Mouse (Mus musculus): ENCODE data around the gene Trpc4ap. TPM values are rescaled to one million over a fixed set of nuclear protein-coding genes. Genes with fewer than 3 reads are reported as not detected.
A peak's percentile ranks its signal among the peaks of the same experiment; 100 is the strongest.

The Trpc4ap gene
- polyA plus RNA-seq, 1 experiment: 81.2 TPM

DNA sequence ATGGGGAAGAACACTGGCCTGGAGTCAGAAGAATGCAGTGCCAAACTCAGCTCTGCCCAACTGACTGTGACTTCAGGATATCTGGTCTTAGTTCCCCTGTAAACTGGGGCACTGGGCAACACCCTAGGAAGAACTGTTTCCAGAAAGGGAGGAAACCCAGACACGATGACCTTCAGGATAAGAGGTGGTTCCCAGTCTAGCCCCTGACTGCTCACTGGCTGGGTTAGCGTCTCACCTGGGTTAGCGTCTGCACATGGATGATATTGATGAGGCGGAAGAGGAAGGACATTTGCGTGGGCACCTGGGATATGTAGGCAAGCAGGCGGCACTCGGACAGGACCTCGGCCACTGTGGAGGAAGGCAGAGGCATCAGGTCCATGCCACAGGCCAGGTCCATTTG, 56.2 kb downstream of the Trpc4ap start:
- TF ChIP-seq POLR2A (IDR thresholded peaks at IDR 0.05; ENCODE audit: insufficient read depth, low read length) (no peak), EP300 (IDR thresholded peaks at IDR 0.05; ENCODE audit: insufficient read depth, low read depth, low read length) (no peak), CTCF (IDR thresholded peaks at IDR 0.05; ENCODE audit: low read depth, low read length) (no peak)
- Histone ChIP-seq H3K27me3 (ENCODE audit: control insufficient read depth, insufficient read depth, low read length, poor library complexity, severe bottlenecking) (no peaks in the 10 kb centered on the region), H3K27ac (ENCODE audit: insufficient read depth, low read length) (no peak overlapping the region), H3K36me3 (ENCODE audit: control insufficient read depth, insufficient read depth, low read length, poor library complexity, severe bottlenecking) (no peaks in the 10 kb centered on the region), H3K9me3 (replicated peaks; ENCODE audit: control insufficient read depth, insufficient read depth, low read length, poor library complexity, severe bottlenecking) (no peaks in the 10 kb centered on the region), H3K4me3 (ENCODE audit: low read depth, low read length) (no peak overlapping the region), H3K9ac (ENCODE audit: low read depth, poor library complexity, severe bottlenecking) (no peak overlapping the region), H3K4me1 (ENCODE audit: control insufficient read depth, insufficient read depth, low read length) (no peaks in the 10 kb centered on the region)

DNA sequence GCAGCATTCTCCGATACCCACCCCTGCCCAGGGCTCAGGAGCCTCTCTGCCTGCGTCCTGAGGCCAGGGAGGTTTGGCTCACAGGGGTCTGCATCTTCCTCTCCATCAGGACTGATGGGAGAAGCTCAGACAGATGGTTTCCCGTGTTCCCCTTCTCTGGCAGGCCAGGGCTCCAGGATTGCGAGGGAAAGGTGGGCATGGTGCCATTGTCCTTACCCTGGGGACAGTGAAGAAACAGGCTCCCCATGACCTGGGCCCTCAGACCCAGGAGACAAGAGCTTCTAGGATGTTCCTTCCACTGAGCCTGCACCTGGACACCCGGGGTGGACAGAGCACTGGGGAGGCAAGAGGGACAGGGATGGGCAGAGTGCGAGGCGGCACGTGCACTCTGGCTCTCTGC, 57.6 kb downstream of the Trpc4ap start:
- Histone ChIP-seq H3K27ac (ENCODE audit: insufficient read depth, low read length) (no peak overlapping the region), H3K4me3 (ENCODE audit: low read depth, low read length) (no peak overlapping the region), H3K9ac (ENCODE audit: low read depth, poor library complexity, severe bottlenecking) (no peak overlapping the region), H3K4me1 (ENCODE audit: control insufficient read depth, insufficient read depth, low read length) (no peaks in the 10 kb centered on the region), H3K36me3 (ENCODE audit: control insufficient read depth, insufficient read depth, low read length, poor library complexity, severe bottlenecking) (no peaks in the 10 kb centered on the region), H3K9me3 (replicated peaks; ENCODE audit: control insufficient read depth, insufficient read depth, low read length, poor library complexity, severe bottlenecking) (no peaks in the 10 kb centered on the region), H3K27me3 (ENCODE audit: control insufficient read depth, insufficient read depth, low read length, poor library complexity, severe bottlenecking) (no peaks in the 10 kb centered on the region)
- no peak for TF ChIP-seq POLR2A (IDR thresholded peaks at IDR 0.05; ENCODE audit: insufficient read depth, low read length)
- no peak for TF ChIP-seq CTCF (IDR thresholded peaks at IDR 0.05; ENCODE audit: low read depth, low read length)
- no peak for TF ChIP-seq EP300 (IDR thresholded peaks at IDR 0.05; ENCODE audit: insufficient read depth, low read depth, low read length)

GRCm38 (mm10) chr2:155633731-155634130, 58.5 kb downstream of the Trpc4ap start:
- H3K9me3 ChIP-seq (replicated peaks; ENCODE audit: control insufficient read depth, insufficient read depth, low read length, poor library complexity, severe bottlenecking): no peaks in the 10 kb centered on the region
- no peak overlapping the region for H3K9ac ChIP-seq (ENCODE audit: low read depth, poor library complexity, severe bottlenecking)
- no peaks in the 10 kb centered on the region for H3K27me3 ChIP-seq (ENCODE audit: control insufficient read depth, insufficient read depth, low read length, poor library complexity, severe bottlenecking)
- H3K36me3 ChIP-seq (ENCODE audit: control insufficient read depth, insufficient read depth, low read length, poor library complexity, severe bottlenecking): no peaks in the 10 kb centered on the region
- TF ChIP-seq EP300 (IDR thresholded peaks at IDR 0.05; ENCODE audit: insufficient read depth, low read depth, low read length) (no peak), POLR2A (IDR thresholded peaks at IDR 0.05; ENCODE audit: insufficient read depth, low read length) (no peak), CTCF (IDR thresholded peaks at IDR 0.05; ENCODE audit: low read depth, low read length) (no peak)
- no peak overlapping the region for H3K27ac ChIP-seq (ENCODE audit: insufficient read depth, low read length)
- H3K4me1 ChIP-seq (ENCODE audit: control insufficient read depth, insufficient read depth, low read length): no peaks in the 10 kb centered on the region
- no peak overlapping the region for H3K4me3 ChIP-seq (ENCODE audit: low read depth, low read length)

DNA sequence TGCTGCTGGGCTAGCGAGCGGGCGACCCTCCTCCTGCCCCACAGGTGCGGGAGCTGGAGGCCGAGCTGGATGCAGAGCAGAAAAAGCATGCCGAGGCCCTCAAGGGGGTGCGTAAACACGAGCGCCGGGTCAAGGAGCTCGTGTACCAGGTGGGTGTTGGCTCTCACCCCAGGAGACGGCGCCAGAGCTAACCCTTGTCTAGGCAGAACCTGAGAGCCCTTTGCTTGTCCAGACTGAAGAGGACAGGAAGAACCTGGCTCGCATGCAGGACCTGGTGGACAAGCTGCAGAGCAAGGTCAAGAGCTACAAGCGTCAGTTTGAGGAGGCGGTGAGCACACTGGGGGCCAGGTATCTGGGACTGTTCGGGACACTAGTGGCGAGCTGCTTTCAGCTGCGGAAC, 59.1 kb downstream of the Trpc4ap start:
- no peaks in the 10 kb centered on the region for H3K36me3 ChIP-seq (ENCODE audit: control insufficient read depth, insufficient read depth, low read length, poor library complexity, severe bottlenecking)
- no peak overlapping the region for H3K27ac ChIP-seq (ENCODE audit: insufficient read depth, low read length)
- TF ChIP-seq POLR2A (IDR thresholded peaks at IDR 0.05; ENCODE audit: insufficient read depth, low read length) (no peak), EP300 (IDR thresholded peaks at IDR 0.05; ENCODE audit: insufficient read depth, low read depth, low read length) (no peak), CTCF (IDR thresholded peaks at IDR 0.05; ENCODE audit: low read depth, low read length) (no peak)
- H3K9me3 ChIP-seq (replicated peaks; ENCODE audit: control insufficient read depth, insufficient read depth, low read length, poor library complexity, severe bottlenecking): no peaks in the 10 kb centered on the region
- peak overlapping the region; percentile 10; the same call in 1 of the 2 replicates for H3K9ac ChIP-seq (ENCODE audit: low read depth, poor library complexity, severe bottlenecking)
- H3K27me3 ChIP-seq (ENCODE audit: control insufficient read depth, insufficient read depth, low read length, poor library complexity, severe bottlenecking): no peaks in the 10 kb centered on the region
- H3K4me1 ChIP-seq (ENCODE audit: control insufficient read depth, insufficient read depth, low read length): no peaks in the 10 kb centered on the region
- H3K4me3 ChIP-seq (ENCODE audit: low read depth, low read length): peak overlapping the region; percentile 27

GRCm38 (mm10) chr2:155632138-155632936, 59.8 kb downstream of the Trpc4ap start:
- peak overlapping the region; percentile 10; the same call in 1 of the 2 replicates for H3K9ac ChIP-seq (ENCODE audit: low read depth, poor library complexity, severe bottlenecking)
- no peaks in the 10 kb centered on the region for H3K27me3 ChIP-seq (ENCODE audit: control insufficient read depth, insufficient read depth, low read length, poor library complexity, severe bottlenecking)
- no peaks in the 10 kb centered on the region for H3K36me3 ChIP-seq (ENCODE audit: control insufficient read depth, insufficient read depth, low read length, poor library complexity, severe bottlenecking)
- TF ChIP-seq CTCF (IDR thresholded peaks at IDR 0.05; ENCODE audit: low read depth, low read length) (no peak), POLR2A (IDR thresholded peaks at IDR 0.05; ENCODE audit: insufficient read depth, low read length) (no peak), EP300 (IDR thresholded peaks at IDR 0.05; ENCODE audit: insufficient read depth, low read depth, low read length) (no peak)
- no peaks in the 10 kb centered on the region for H3K4me1 ChIP-seq (ENCODE audit: control insufficient read depth, insufficient read depth, low read length)
- H3K9me3 ChIP-seq (replicated peaks; ENCODE audit: control insufficient read depth, insufficient read depth, low read length, poor library complexity, severe bottlenecking): no peaks in the 10 kb centered on the region
- H3K4me3 ChIP-seq (ENCODE audit: low read depth, low read length): peak overlapping the region; percentile 27
- no peak overlapping the region for H3K27ac ChIP-seq (ENCODE audit: insufficient read depth, low read length)

Measured in ES-Bruce4 (cell line).